Mouse (Mus musculus) small intestine, adult 2 months (tissue): ENCODE measurements around the gene Tnip3.

ENCODE experiments used
- CTCF ChIP-seq: fragments of 200-500 bp; IDR thresholded peaks from 2 replicates; pipeline ENCODE4 v1.5.1; 2012; ENCODE audit warnings: low read depth, mild to moderate bottlenecking, control low read depth, inconsistent platforms, low read length, moderate library complexity, mixed read lengths; ENCODE audit not compliant: insufficient replicate concordance, insufficient read length; ENCODE audit errors: extremely low read depth
- POLR2A ChIP-seq: fragments of 200-500 bp; IDR thresholded peaks from 2 replicates; pipeline ENCODE4 v1.6.1; 2012; ENCODE audit warnings: low read depth, mild to moderate bottlenecking, control low read depth, inconsistent platforms, low read length, moderate library complexity

DNA sequence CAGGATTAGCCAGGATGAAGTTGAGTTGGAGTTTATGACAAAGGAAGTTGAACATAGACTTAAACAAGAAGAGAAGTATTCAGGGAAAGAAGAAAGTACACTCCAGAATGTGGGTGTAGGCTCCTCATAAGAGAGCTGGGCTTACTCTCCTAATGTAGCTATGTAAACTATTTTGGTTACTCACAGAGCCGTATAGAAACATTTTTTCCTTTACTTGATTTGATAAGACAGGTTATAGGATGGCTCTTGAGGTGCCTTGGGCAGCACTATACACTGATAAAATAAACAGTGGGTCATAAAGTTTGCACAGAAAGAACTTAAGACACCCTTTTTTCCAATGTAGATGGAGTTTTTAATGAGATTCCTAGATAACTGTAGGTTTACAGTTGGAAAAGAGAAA, 70.3 kb downstream of the Tnip3 start:
- TF ChIP-seq CTCF (no peak), POLR2A (no peak)
